Mouse (Mus musculus): Measurements from ENCODE around the gene Slc16a1. TPM values are rescaled to one million over a fixed set of nuclear protein-coding genes. Genes with fewer than 3 reads are reported as not detected.

Slc16a1 gene
- polyA plus RNA-seq, 1 experiment from 2014 or later = 48.1 TPM

- ATAC-seq = no peak
- DNase-seq (ENCODE audit: low read depth, low spot score) = no peak
- no peak for TF ChIP-seq CTCF (IDR thresholded peaks at IDR 0.05)
- ChIA-PET POLR2A (interaction anchor here (1.2 kb wide), 1 partner anchor 9 kb away, joined by 3 read pairs; no protein-coding TSS in a partner anchor), CTCF (interaction anchor here (1.3 to 2.0 kb wide), 3 partner anchors 14 to 130 kb away, joined by 3 to 4 read pairs (median 4); no protein-coding TSS in a partner anchor)
- H3K27me3 ChIP-seq = no peaks in the 10 kb centered on the region
- in situ Hi-C loops (cut with MboI; ENCODE audit: low pct_unique_long_range_greater_than_20kb) = no loop called here
These were observed 33.1 kb downstream of the Slc16a1 start for GRCm38 (mm10) chr3:104671543-104671942.

DNA sequence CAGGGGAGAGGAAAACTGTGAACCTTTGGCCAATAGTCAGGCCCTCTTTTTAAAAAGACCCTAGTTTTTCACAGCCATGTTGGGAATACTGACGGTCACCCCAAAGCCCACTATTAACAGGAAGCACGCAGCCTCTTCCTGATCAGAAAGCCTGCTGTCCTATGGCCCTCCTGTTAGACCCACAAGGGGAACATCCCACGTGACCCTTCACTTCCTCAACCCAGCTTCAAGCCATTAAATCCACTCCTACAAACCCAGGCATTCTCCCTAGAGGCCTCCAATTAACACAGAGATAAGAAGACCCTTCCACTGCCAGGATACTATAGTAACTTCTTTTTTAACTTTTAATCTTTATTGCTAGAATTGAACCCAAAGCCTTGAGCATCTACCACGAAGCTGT lies 33.6 kb downstream of the Slc16a1 start:
- ChIA-PET CTCF (interaction anchor here (0.8 to 2.0 kb wide), 3 partner anchors 24 to 130 kb away, joined by 3 to 4 read pairs (median 4); no protein-coding TSS in a partner anchor), POLR2A (interaction anchor here (0.6 to 1.2 kb wide), 2 partner anchors 10 to 158 kb away, joined by 3 read pairs; no protein-coding TSS in a partner anchor)
- no peak for TF ChIP-seq CTCF (IDR thresholded peaks at IDR 0.05)
- H3K27me3 ChIP-seq = no peaks in the 10 kb centered on the region
- in situ Hi-C loops (cut with MboI; ENCODE audit: low pct_unique_long_range_greater_than_20kb) = no loop called here
- DNase-seq (ENCODE audit: low read depth, low spot score) = no peak
- no peak for ATAC-seq

GRCm38 (mm10) chr3:104673642-104674328 lies 35.3 kb downstream of the Slc16a1 start:
- H3K27me3 ChIP-seq = no peaks in the 10 kb centered on the region
- ATAC-seq = no peak
- ChIA-PET POLR2A (interaction anchor here (1.0 to 2.4 kb wide), 6 partner anchors 13 to 34 kb away, joined by 3 to 24 read pairs (median 10); partner anchors contain the start of gene Slc16a1), CTCF (interaction anchor here (0.8 to 7.5 kb wide), 13 partner anchors 9 to 166 kb away, joined by 4 to 91 read pairs (median 18); partner anchors contain the start of gene Lrig2)
- TF ChIP-seq CTCF (IDR thresholded peaks at IDR 0.05) = no peak
- DNase-seq (ENCODE audit: low read depth, low spot score) = no peak
- in situ Hi-C loops (cut with MboI; ENCODE audit: low pct_unique_long_range_greater_than_20kb) = no loop called here

DNA sequence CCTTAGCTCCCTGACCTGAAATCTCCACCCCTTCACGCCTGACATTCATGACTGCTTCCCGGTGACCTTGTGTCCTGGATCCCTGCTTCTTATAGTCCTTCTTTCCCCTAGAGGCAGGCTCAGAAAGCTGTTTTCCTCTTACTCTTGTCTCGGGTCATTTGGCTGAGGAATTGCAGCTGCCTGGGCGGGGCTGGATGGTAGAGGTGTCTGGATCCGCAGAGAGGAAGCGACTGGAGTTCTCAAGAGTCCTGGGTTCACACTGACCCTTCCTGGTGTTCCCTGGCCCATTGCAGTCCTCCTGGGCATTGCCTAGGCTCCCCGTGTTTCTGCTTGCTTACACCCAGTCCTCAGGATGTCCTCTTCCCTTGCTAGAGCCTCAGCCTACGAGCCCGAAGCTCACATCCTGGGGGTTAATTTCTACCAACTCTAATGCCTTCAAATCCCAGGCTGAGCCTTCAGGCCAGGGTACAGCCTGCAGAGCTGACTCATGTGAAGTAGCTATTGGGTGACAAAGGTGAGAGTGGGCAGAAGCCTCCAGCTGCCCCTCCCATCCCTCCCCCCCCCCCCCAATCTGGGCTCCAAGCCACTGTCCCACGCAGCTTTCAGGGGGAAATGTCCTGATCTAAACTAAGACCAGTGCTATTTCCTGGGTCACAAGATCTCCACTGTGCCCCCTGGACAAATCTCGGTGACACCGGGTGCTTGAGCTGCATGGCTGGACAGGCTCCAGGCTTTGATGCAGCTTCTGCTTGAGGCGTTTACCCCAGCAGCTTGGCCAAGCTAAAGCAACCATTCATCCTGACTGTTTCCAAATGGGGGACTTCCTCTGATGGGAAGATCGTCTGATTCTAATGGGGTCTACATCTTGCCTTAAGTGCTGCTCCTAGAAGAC lies 36.1 kb downstream of the Slc16a1 start:
- POLR2A ChIA-PET = interaction anchor here (0.9 to 2.4 kb wide), 11 partner anchors 10 to 163 kb away, joined by 3 to 24 read pairs (median 4); partner anchors contain the start of genes Lrig2 and Slc16a1
- in situ Hi-C loops (cut with MboI; ENCODE audit: low pct_unique_long_range_greater_than_20kb) = loop anchor here (5.0 to 25.0 kb wide), 3 partner anchors 32 to 562 kb away; partner anchors contain the start of gene Lrig2
- DNase-seq (ENCODE audit: low read depth, low spot score) = peak; percentile 98
- H3K27me3 ChIP-seq = no peaks in the 10 kb centered on the region
- peak; percentile 65 for ATAC-seq
- TF ChIP-seq CTCF (IDR thresholded peaks at IDR 0.05) = no peak
- CTCF ChIA-PET = interaction anchor here (0.8 to 7.5 kb wide), 29 partner anchors 8 to 181 kb away, joined by 3 to 91 read pairs (median 6); partner anchors contain the start of gene Lrig2

- in situ Hi-C loops (cut with MboI; ENCODE audit: low pct_unique_long_range_greater_than_20kb) = loop anchor here (5.0 to 25.0 kb wide), 3 partner anchors 33 to 563 kb away; partner anchors contain the start of gene Lrig2
- ChIA-PET POLR2A (interaction anchor here (0.9 to 2.4 kb wide), 10 partner anchors 9 to 203 kb away, joined by 3 to 24 read pairs (median 4); partner anchors contain the start of genes Lrig2 and Slc16a1), CTCF (interaction anchor here (0.8 to 7.5 kb wide), 32 partner anchors 11 to 182 kb away, joined by 3 to 91 read pairs (median 6); partner anchors contain the start of gene Lrig2)
- ATAC-seq (peak; percentile 51), DNase-seq (ENCODE audit: low read depth, low spot score) (peak; percentile 75)
- no peaks in the 10 kb centered on the region for H3K27me3 ChIP-seq
- TF ChIP-seq CTCF (IDR thresholded peaks at IDR 0.05) = no peak
These were observed 36.9 kb downstream of the Slc16a1 start for GRCm38 (mm10) chr3:104675258-104675851.

- no peak for TF ChIP-seq CTCF (IDR thresholded peaks at IDR 0.05)
- in situ Hi-C loops (cut with MboI; ENCODE audit: low pct_unique_long_range_greater_than_20kb) = loop anchor here (5.0 to 25.0 kb wide), 3 partner anchors 35 to 565 kb away; partner anchors contain the start of gene Lrig2
- CTCF ChIA-PET = interaction anchor here (0.8 to 7.5 kb wide), 5 partner anchors 26 to 164 kb away, joined by 3 to 91 read pairs (median 3); partner anchors contain the start of gene Lrig2
- no peaks in the 10 kb centered on the region for H3K27me3 ChIP-seq
- ATAC-seq (no peak), DNase-seq (ENCODE audit: low read depth, low spot score) (no peak)
- POLR2A ChIA-PET = interaction anchor here (1.1 to 1.9 kb wide), 3 partner anchors 33 to 166 kb away, joined by 3 to 4 read pairs (median 3); partner anchors contain the start of gene Lrig2
These were observed 39.3 kb downstream of the Slc16a1 start for GRCm38 (mm10) chr3:104677781-104678180.

DNA sequence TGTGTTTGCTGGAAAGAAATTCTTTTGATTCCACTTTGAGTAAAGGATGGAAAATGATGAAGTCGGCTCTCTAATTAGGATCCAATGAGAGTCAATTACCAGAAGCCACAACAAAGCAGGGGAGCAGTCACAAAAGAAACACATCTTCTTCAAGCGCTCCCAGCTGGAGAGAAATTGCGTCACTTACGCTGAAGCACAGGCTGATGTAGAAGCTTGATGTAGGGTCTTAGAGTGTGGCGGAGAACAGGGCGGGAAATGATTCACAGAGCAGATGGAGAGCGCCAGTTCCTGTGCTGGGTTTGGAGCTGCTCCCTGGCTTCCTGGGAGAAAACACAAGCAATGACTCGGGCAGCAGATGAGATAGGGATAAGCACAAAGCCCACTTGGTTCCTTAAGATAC lies 40.4 kb downstream of the Slc16a1 start:
- no peak for TF ChIP-seq CTCF (IDR thresholded peaks at IDR 0.05)
- no peaks in the 10 kb centered on the region for H3K27me3 ChIP-seq
- in situ Hi-C loops (cut with MboI; ENCODE audit: low pct_unique_long_range_greater_than_20kb) = loop anchor here (5.0 to 25.0 kb wide), 3 partner anchors 37 to 567 kb away; partner anchors contain the start of gene Lrig2
- ATAC-seq (no peak), DNase-seq (ENCODE audit: low read depth, low spot score) (no peak)
- ChIA-PET CTCF (interaction anchor here (0.6 to 7.5 kb wide), 6 partner anchors 18 to 165 kb away, joined by 3 to 91 read pairs (median 4); partner anchors contain the start of gene Lrig2), POLR2A (interaction anchor here (0.5 to 1.9 kb wide), 4 partner anchors 34 to 167 kb away, joined by 3 to 4 read pairs (median 3); partner anchors contain the start of gene Lrig2)

DNA sequence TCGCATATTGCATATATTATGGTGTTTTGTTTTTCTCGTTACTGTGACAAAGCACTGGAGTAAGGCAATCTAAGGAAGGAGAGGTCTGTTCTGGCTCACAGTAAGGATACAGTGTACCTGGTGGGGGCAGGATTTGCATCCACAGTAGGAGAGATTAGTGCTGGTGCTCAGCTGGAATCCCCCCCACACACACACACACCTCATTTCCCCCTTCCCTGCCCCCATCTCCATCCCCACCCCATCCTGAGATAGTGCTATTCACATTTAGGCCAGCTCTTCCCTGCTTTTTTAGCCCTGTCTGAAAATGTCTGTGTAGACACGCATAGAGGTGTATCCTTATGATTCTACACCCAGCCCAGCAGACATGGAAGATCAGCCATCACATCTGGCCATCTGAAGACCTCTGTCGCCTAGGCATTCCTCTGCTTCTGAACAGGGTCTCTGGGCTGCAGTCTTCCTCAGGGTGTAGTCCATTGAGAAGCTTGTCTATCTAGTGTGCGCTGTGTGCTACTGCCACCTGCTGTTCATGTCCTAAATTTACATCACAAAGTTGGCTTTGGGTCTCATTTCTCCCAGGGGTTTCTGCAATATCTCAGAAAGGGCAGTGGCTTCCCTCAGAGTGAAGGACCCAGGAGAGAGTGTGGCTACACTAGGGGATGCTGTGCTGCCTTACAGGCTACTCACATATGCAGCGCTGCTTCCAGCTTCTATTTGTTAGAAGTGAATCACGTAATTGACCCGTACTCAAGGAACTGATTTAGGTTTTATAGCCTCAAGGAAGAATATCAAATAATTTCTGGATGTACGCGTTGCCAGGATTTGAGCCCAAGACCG lies 44.4 kb downstream of the Slc16a1 start:
- DNase-seq (ENCODE audit: low read depth, low spot score) (no peak), ATAC-seq (peak; percentile 45)
- peak; percentile 95 for TF ChIP-seq CTCF (IDR thresholded peaks at IDR 0.05)
- ChIA-PET POLR2A (interaction anchor here (0.6 to 1.1 kb wide), 6 partner anchors 15 to 172 kb away, joined by 3 to 7 read pairs (median 3); partner anchors contain the start of gene Slc16a1), CTCF (interaction anchor here (0.7 to 8.9 kb wide), 21 partner anchors 9 to 235 kb away, joined by 3 to 80 read pairs (median 5); partner anchors contain the start of genes Lrig2 and Slc16a1)
- no peaks in the 10 kb centered on the region for H3K27me3 ChIP-seq
- in situ Hi-C loops (cut with MboI; ENCODE audit: low pct_unique_long_range_greater_than_20kb) = loop anchor here (5.0 to 25.0 kb wide), 2 partner anchors 141 to 571 kb away; no protein-coding TSS in a partner anchor
